Mouse (Mus musculus) liver, embryonic 11.5 days (tissue): Measurements from ENCODE around the gene 6430571L13Rik. TPM values are rescaled to one million over a fixed set of nuclear protein-coding genes. Genes with fewer than 3 reads are reported as not detected.

Experiments
- ATAC-seq: fragments of 200-750 bp; cut with Nextera tagmentation; replicated peaks from 2 replicates; pipeline ENCODE4 v1.8.0; 2017; ENCODE audit warnings: moderate number of reproducible peaks, mild to moderate bottlenecking, moderate TSS enrichment, moderate library complexity; ENCODE audit not compliant: low FRiP score
- DNase-seq: peaks from one replicate; pipeline ENCODE4 v3.0.0-alpha.2; 2017; ENCODE audit warnings: low spot score
- H3K27ac ChIP-seq: fragments of 300-500 bp; sonication (generic); 2 replicates; pipeline ENCODE4 v1.5.1; 2014; ENCODE audit warnings: mild to moderate bottlenecking, low read depth, low read length, control low read depth
- H3K27me3 ChIP-seq: fragments of 300-500 bp; sonication (generic); replicated peaks from 2 replicates; pipeline ENCODE4 v1.6.1; 2014; ENCODE audit warnings: low read length, mixed read lengths; ENCODE audit not compliant: control insufficient read depth, insufficient read depth
- H3K36me3 ChIP-seq: fragments of 300-500 bp; sonication (generic); 2 replicates; pipeline ENCODE4 v1.6.1; 2014; ENCODE audit warnings: mild to moderate bottlenecking, low read length, moderate library complexity, mixed read lengths; ENCODE audit not compliant: control insufficient read depth, insufficient read depth
- H3K4me1 ChIP-seq: fragments of 300-500 bp; sonication (generic); replicated peaks from 2 replicates; pipeline ENCODE4 v1.6.1; 2014; ENCODE audit warnings: low read length, mixed read lengths; ENCODE audit not compliant: control insufficient read depth, insufficient read depth
- H3K4me2 ChIP-seq: fragments of 300-500 bp; sonication (generic); 2 replicates; pipeline ENCODE4 v1.6.1; 2014; ENCODE audit warnings: mild to moderate bottlenecking, control low read depth, moderate library complexity
- H3K4me3 ChIP-seq: fragments of 300-500 bp; sonication (generic); 2 replicates; pipeline ENCODE4 v1.5.1; 2014; ENCODE audit warnings: low read depth, low read length, control low read depth
- H3K9ac ChIP-seq: fragments of 300-500 bp; sonication (generic); 2 replicates; pipeline ENCODE4 v1.6.1; 2014; ENCODE audit warnings: low read depth, low read length, control low read depth
- H3K9me3 ChIP-seq: fragments of 300-500 bp; sonication (generic); 2 replicates; pipeline ENCODE4 v1.6.1; 2016; ENCODE audit warnings: low read length, inconsistent platforms, mixed read lengths; ENCODE audit not compliant: control insufficient read depth
- WGBS: fragments of 180-500 bp; shearing (Covaris S2); extraction: QIAGEN DNeasy Blood & Tissue Kit; methylation state at CpG from one replicate; pipeline ENCODE4 v1.1.7; 2014; 5-methylcytosine and 5-hydroxymethylcytosine counted together
- polyA plus RNA-seq: library from polyadenylated mRNA; unstranded; fragments of >200 nt; fragmentation: Nextera tagmentation; extraction: Ambion mirVana; gene quantifications from 2 replicates; pipeline ENCODE4 v1.2.1, GENCODE M21; 2014

Gene 6430571L13Rik
- 0.05 and 0.10 TPM in 2 replicates for polyA plus RNA-seq

- ATAC-seq (peak; percentile 89), DNase-seq (peak; percentile 89)
- no peaks in the 10 kb centered on the region for H3K36me3 ChIP-seq
- H3K4me3 ChIP-seq = peak within 1 kb of the TSS; percentile 62
- no peaks in the 10 kb centered on the region for H3K9me3 ChIP-seq
- no peak within 1 kb of the TSS for H3K27ac ChIP-seq
- H3K4me1 ChIP-seq = peaks cover 11% of the 10 kb centered on the region
- peak within 1 kb of the TSS; percentile 97 for H3K4me2 ChIP-seq
- 1% methylated on average over 34 of the region's 34 CpGs for WGBS
- peaks cover 10% of the 10 kb centered on the region for H3K27me3 ChIP-seq
- H3K9ac ChIP-seq = peak within 1 kb of the TSS; percentile 59
These were observed at the start of gene 6430571L13Rik for GRCm38 (mm10) chr9:107340267-107340859. 6430571L13Rik (plus strand) TSS chr9:107340602.

GRCm38 (mm10) chr9:107290897-107291296, 49.5 kb upstream of the 6430571L13Rik start:
- Histone ChIP-seq H3K27me3 (peaks cover 3% of the 10 kb centered on the region; the same call in 1 of the 2 replicates), H3K4me1 (peaks cover 37% of the 10 kb centered on the region), H3K36me3 (no peaks in the 10 kb centered on the region), H3K27ac (no peak overlapping the region), H3K9ac (no peak overlapping the region), H3K9me3 (no peaks in the 10 kb centered on the region), H3K4me2 (no peak overlapping the region), H3K4me3 (no peak overlapping the region)
- whole genome bisulfite sequencing = 33% methylated on average over 10 of the region's 10 CpGs
- ATAC-seq = no peak
- peak; percentile 77 for DNase-seq

- peaks cover 3% of the 10 kb centered on the region; the same call in 1 of the 2 replicates for H3K27me3 ChIP-seq
- H3K9ac ChIP-seq = no peak overlapping the region
- no peak overlapping the region for H3K4me3 ChIP-seq
- peaks cover 33% of the 10 kb centered on the region for H3K4me1 ChIP-seq
- DNase-seq (peak; percentile 74), ATAC-seq (no peak)
- no peak overlapping the region for H3K27ac ChIP-seq
- H3K4me2 ChIP-seq = no peak overlapping the region
- H3K36me3 ChIP-seq = no peaks in the 10 kb centered on the region
- no peaks in the 10 kb centered on the region for H3K9me3 ChIP-seq
- 5% methylated on average over 6 of the region's 6 CpGs for WGBS
These were observed 46.2 kb upstream of the 6430571L13Rik start for GRCm38 (mm10) chr9:107294249-107294648.

GRCm38 (mm10) chr9:107295616-107296015, 44.8 kb upstream of the 6430571L13Rik start:
- DNase-seq = no peak
- Histone ChIP-seq H3K4me1 (peaks cover 30% of the 10 kb centered on the region), H3K27ac (peak overlapping the region; percentile 91), H3K9me3 (no peaks in the 10 kb centered on the region), H3K4me2 (peak overlapping the region; percentile 97), H3K27me3 (peaks cover 3% of the 10 kb centered on the region; the same call in 1 of the 2 replicates), H3K4me3 (peak overlapping the region; percentile 75), H3K36me3 (peaks cover under 1% of the 10 kb centered on the region; the same call in 1 of the 2 replicates), H3K9ac (no peak overlapping the region; the same call in 1 of the 2 replicates)
- 21% methylated on average over 4 of the region's 4 CpGs for WGBS
- ATAC-seq = 0 out of 2 replicates have a peak, but pooled peaks have one; percentile 11

GRCm38 (mm10) chr9:107296016-107296040, 44.6 kb upstream of the 6430571L13Rik start, which contains the start of gene Cish:
Cish (plus strand) TSS chr9:107296026.
- Histone ChIP-seq H3K4me3 (peak within 1 kb of the TSS; percentile 75), H3K9ac (peak within 1 kb of the TSS; percentile 78), H3K27ac (peak within 1 kb of the TSS; percentile 91), H3K4me1 (peaks cover 30% of the 10 kb centered on the region), H3K9me3 (no peaks in the 10 kb centered on the region), H3K36me3 (peaks cover 2% of the 10 kb centered on the region; the same call in 1 of the 2 replicates), H3K27me3 (peaks cover 3% of the 10 kb centered on the region; the same call in 1 of the 2 replicates), H3K4me2 (peak within 1 kb of the TSS; percentile 97)
- DNase-seq = no peak
- no peak for ATAC-seq

GRCm38 (mm10) chr9:107296041-107296440, 44.4 kb upstream of the 6430571L13Rik start:
- ATAC-seq (peak; percentile 22; the same call in 1 of the 2 replicates), DNase-seq (no peak)
- Histone ChIP-seq H3K4me2 (peak overlapping the region; percentile 97), H3K4me3 (peak overlapping the region; percentile 75), H3K36me3 (peaks cover 2% of the 10 kb centered on the region), H3K27ac (peak overlapping the region; percentile 91), H3K9me3 (no peaks in the 10 kb centered on the region), H3K27me3 (peaks cover 3% of the 10 kb centered on the region; the same call in 1 of the 2 replicates), H3K9ac (peak overlapping the region; percentile 78), H3K4me1 (peaks cover 31% of the 10 kb centered on the region)
- WGBS = 2% methylated on average over 14 of the region's 14 CpGs

- Histone ChIP-seq H3K4me2 (peak overlapping the region; percentile 97), H3K4me1 (peaks cover 36% of the 10 kb centered on the region), H3K9ac (peak overlapping the region; percentile 78), H3K27ac (peak overlapping the region; percentile 91), H3K27me3 (peaks cover 2% of the 10 kb centered on the region; the same call in 1 of the 2 replicates), H3K36me3 (peaks cover 5% of the 10 kb centered on the region), H3K4me3 (peak overlapping the region; percentile 75), H3K9me3 (no peaks in the 10 kb centered on the region)
- 0% methylated on average over 31 of the region's 31 CpGs for WGBS
- DNase-seq (peak; percentile 89), ATAC-seq (peak; percentile 93)
These were observed 43.9 kb upstream of the 6430571L13Rik start for GRCm38 (mm10) chr9:107296501-107296965.

GRCm38 (mm10) chr9:107297059-107297458, 43.3 kb upstream of the 6430571L13Rik start:
- Histone ChIP-seq H3K27me3 (no peaks in the 10 kb centered on the region), H3K9ac (peak overlapping the region; percentile 78), H3K36me3 (peaks cover 5% of the 10 kb centered on the region), H3K9me3 (no peaks in the 10 kb centered on the region), H3K4me2 (peak overlapping the region; percentile 97), H3K4me3 (peak overlapping the region; percentile 75), H3K4me1 (peaks cover 41% of the 10 kb centered on the region), H3K27ac (peak overlapping the region; percentile 67)
- DNase-seq (no peak), ATAC-seq (no peak)
- 8% methylated on average over 16 of the region's 16 CpGs for WGBS

- Histone ChIP-seq H3K36me3 (peaks cover 5% of the 10 kb centered on the region), H3K27ac (0 out of 2 replicates have a peak overlapping the region, but pooled peaks have one; percentile 67)
- WGBS = 83% methylated on average over 4 of the region's 4 CpGs
These were observed 42.7 kb upstream of the 6430571L13Rik start for GRCm38 (mm10) chr9:107297658-107298057.

More at GRCm38 (mm10) chr9:107297658-107298057, 42.7 kb upstream of the 6430571L13Rik start:
- H3K9me3 ChIP-seq = no peaks in the 10 kb centered on the region
- peak overlapping the region; percentile 97 for H3K4me2 ChIP-seq
- H3K9ac ChIP-seq = peak overlapping the region; percentile 78
- peaks cover 43% of the 10 kb centered on the region for H3K4me1 ChIP-seq
- H3K27me3 ChIP-seq = no peaks in the 10 kb centered on the region
- ATAC-seq (no peak), DNase-seq (no peak)
- H3K4me3 ChIP-seq = peak overlapping the region; percentile 75
